Mouse (Mus musculus): ENCODE data around the gene Agpat3. TPM values are rescaled to one million over a fixed set of nuclear protein-coding genes. Genes with fewer than 3 reads are reported as not detected.

Gene Agpat3
- total and polyA plus RNA-seq, 2 experiments from 2014 or later, result 96.8 to 106 TPM

GRCm38 (mm10) chr10:78245225-78245547 is 107.1 kb downstream of the Agpat3 start:
- H3K4me3 ChIP-seq (ENCODE audit: low read depth, low read length), result peak overlapping the region; percentile 81
- peak overlapping the region; percentile 79 for H3K9ac ChIP-seq (replicated peaks; ENCODE audit: low read length, poor library complexity, severe bottlenecking)
- ATAC-seq (ENCODE audit: low FRiP score), result peak; percentile 61; the same call in 1 of the 2 replicates
- H3K9me3 ChIP-seq (ENCODE audit: low read length), result no peaks in the 10 kb centered on the region
- no peaks in the 10 kb centered on the region for H3K27me3 ChIP-seq (ENCODE audit: insufficient read depth, low read length)
- no peaks in the 10 kb centered on the region for H3K36me3 ChIP-seq (ENCODE audit: insufficient read depth, low read length)
- peak overlapping the region; percentile 88 for H3K4me2 ChIP-seq (ENCODE audit: low read depth, low read length, poor library complexity, severe bottlenecking)
- WGBS, result 8% methylated on average over 7 of the region's 7 CpGs
- no peaks in the 10 kb centered on the region; the same call in 1 of the 2 replicates for H3K4me1 ChIP-seq (ENCODE audit: insufficient read depth, low read length)
- no peak for TF ChIP-seq CTCF (IDR thresholded peaks at IDR 0.05)
- DNase-seq (ENCODE audit: low spot score), result peak; percentile 49
- peak overlapping the region; percentile 94 for H3K27ac ChIP-seq (ENCODE audit: low read depth, low read length)

DNA sequence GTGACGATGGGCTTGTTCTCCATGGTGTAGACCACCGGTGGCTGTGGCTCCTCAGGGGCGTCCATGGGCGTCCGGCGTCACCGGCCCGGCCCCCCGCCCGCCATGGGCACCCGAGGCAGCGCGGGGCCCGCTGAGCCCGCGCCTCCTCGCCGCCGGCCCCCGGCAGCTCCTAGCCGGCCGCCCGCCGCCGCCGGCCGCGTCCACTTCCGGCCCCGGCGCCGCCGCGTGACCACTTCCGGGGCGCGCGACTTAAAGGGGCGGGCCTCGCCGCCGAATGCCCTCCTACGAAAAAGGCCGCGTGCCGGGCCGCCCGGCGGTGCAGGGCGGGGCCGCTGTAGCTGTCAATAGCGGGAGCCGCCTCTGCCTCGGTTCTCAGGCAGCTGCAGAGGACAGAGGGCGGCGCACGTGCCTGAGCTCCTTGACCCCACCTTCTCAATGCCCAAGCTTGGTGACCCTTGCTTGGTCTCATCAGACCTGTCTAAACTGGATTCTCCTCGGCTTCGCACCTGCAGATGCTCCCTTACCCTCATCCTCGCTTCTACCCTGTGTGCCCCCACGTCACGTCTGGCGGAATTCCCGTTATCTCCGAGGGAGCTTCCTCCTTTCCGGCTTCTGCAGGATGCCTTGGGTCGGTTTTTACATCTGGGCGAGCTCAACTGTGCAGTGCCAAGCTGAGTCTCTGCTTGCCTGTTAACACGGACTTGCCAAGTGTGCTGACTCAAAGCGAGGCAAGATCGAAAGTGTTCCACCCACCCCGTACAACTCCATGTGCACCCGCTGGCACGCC is 107.7 kb downstream of the Agpat3 start, which contains the start of gene Trappc10:
Gene Trappc10, minus strand, starts transcription at position 204 of the 787 bp plus-strand sequence.
- TF ChIP-seq CTCF (IDR thresholded peaks at IDR 0.05), result no peak
- ATAC-seq (ENCODE audit: low FRiP score) (peak; percentile 94), DNase-seq (ENCODE audit: low spot score) (peak; percentile 87)
- Histone ChIP-seq H3K9me3 (ENCODE audit: low read length) (no peaks in the 10 kb centered on the region), H3K4me2 (ENCODE audit: low read depth, low read length, poor library complexity, severe bottlenecking) (peak within 1 kb of the TSS; percentile 88), H3K9ac (replicated peaks; ENCODE audit: low read length, poor library complexity, severe bottlenecking) (peak within 1 kb of the TSS; percentile 79), H3K36me3 (ENCODE audit: insufficient read depth, low read length) (no peaks in the 10 kb centered on the region), H3K4me1 (ENCODE audit: insufficient read depth, low read length) (no peaks in the 10 kb centered on the region; the same call in 1 of the 2 replicates), H3K27ac (ENCODE audit: low read depth, low read length) (peak within 1 kb of the TSS; percentile 94), H3K4me3 (ENCODE audit: low read depth, low read length) (peak within 1 kb of the TSS; percentile 81), H3K27me3 (ENCODE audit: insufficient read depth, low read length) (no peaks in the 10 kb centered on the region)
- WGBS, result under 1% methylated on average over 40 of the region's 74 CpGs

DNA sequence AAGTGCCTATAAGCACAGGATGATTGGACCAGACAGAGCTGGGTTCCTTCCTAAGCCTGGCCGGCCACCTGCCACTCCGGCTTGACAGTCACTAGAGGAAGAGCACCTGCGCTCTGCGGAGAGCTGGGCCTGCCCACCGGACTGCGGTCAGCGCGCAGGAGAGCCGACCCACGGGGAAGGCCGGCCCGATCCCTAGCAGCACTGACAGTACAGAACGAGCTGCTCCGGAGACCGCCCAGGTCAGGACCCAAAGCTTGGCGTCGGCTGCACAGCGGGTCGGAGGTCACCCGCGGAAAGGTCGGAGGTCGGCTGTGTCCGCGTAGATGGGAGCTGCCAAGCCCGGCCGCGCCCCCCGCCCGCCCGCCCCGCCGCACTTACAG is 108.2 kb downstream of the Agpat3 start:
- H3K36me3 ChIP-seq (ENCODE audit: insufficient read depth, low read length), result no peaks in the 10 kb centered on the region
- under 1% methylated on average over 24 of the region's 33 CpGs for WGBS
- H3K27me3 ChIP-seq (ENCODE audit: insufficient read depth, low read length), result no peaks in the 10 kb centered on the region
- peak overlapping the region; percentile 81 for H3K4me3 ChIP-seq (ENCODE audit: low read depth, low read length)
- H3K4me2 ChIP-seq (ENCODE audit: low read depth, low read length, poor library complexity, severe bottlenecking), result peak overlapping the region; percentile 88
- no peaks in the 10 kb centered on the region for H3K9me3 ChIP-seq (ENCODE audit: low read length)
- peak overlapping the region; percentile 94 for H3K27ac ChIP-seq (ENCODE audit: low read depth, low read length)
- DNase-seq (ENCODE audit: low spot score), result no peak
- no peak for TF ChIP-seq CTCF (IDR thresholded peaks at IDR 0.05)
- no peaks in the 10 kb centered on the region; the same call in 1 of the 2 replicates for H3K4me1 ChIP-seq (ENCODE audit: insufficient read depth, low read length)
- peak; percentile 44 for ATAC-seq (ENCODE audit: low FRiP score)
- peak overlapping the region; percentile 79 for H3K9ac ChIP-seq (replicated peaks; ENCODE audit: low read length, poor library complexity, severe bottlenecking)

- no peak overlapping the region for H3K9ac ChIP-seq (replicated peaks; ENCODE audit: low read length, poor library complexity, severe bottlenecking)
- H3K27me3 ChIP-seq (ENCODE audit: insufficient read depth, low read length), result no peaks in the 10 kb centered on the region
- H3K4me1 ChIP-seq (ENCODE audit: insufficient read depth, low read length), result no peaks in the 10 kb centered on the region; the same call in 1 of the 2 replicates
- H3K4me2 ChIP-seq (ENCODE audit: low read depth, low read length, poor library complexity, severe bottlenecking), result no peak overlapping the region
- H3K36me3 ChIP-seq (ENCODE audit: insufficient read depth, low read length), result no peaks in the 10 kb centered on the region
- H3K9me3 ChIP-seq (ENCODE audit: low read length), result no peaks in the 10 kb centered on the region
- WGBS, result 84% methylated on average over 6 of the region's 6 CpGs
- no peak overlapping the region for H3K4me3 ChIP-seq (ENCODE audit: low read depth, low read length)
- DNase-seq (ENCODE audit: low spot score), result no peak
- no peak for ATAC-seq (ENCODE audit: low FRiP score)
- no peak overlapping the region for H3K27ac ChIP-seq (ENCODE audit: low read depth, low read length)
- TF ChIP-seq CTCF (IDR thresholded peaks at IDR 0.05), result no peak
These were observed 113.4 kb downstream of the Agpat3 start for GRCm38 (mm10) chr10:78238926-78239325.

DNA sequence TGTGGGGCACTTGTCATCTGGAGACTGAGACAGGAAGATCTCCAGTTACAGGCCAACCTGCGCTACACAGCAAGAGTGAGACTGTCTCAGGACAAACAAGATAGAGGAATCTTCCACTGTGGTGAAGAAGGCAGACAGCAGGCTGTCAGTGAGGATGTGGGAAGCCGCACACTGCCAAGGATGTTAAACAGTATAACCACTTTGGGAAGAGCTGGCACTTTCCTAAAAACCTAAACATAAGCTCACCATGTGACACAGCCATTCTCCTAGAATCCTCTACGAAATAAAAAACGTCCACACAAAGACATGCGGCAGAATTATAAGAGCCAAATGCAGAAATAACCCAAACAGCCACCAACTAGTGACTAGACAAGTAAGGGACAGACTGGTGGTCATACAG is 114.0 kb downstream of the Agpat3 start:
- ATAC-seq (ENCODE audit: low FRiP score), result no peak
- whole genome bisulfite sequencing, result 94% methylated on average over 5 of the region's 5 CpGs

GRCm38 (mm10) chr10:78237809-78238208 is 114.5 kb downstream of the Agpat3 start:
- no peak overlapping the region for H3K9ac ChIP-seq (replicated peaks; ENCODE audit: low read length, poor library complexity, severe bottlenecking)
- ATAC-seq (ENCODE audit: low FRiP score) (no peak), DNase-seq (ENCODE audit: low spot score) (no peak)
- H3K27ac ChIP-seq (ENCODE audit: low read depth, low read length), result no peak overlapping the region
- no peak overlapping the region for H3K4me2 ChIP-seq (ENCODE audit: low read depth, low read length, poor library complexity, severe bottlenecking)
- no peak overlapping the region for H3K4me3 ChIP-seq (ENCODE audit: low read depth, low read length)
- H3K4me1 ChIP-seq (ENCODE audit: insufficient read depth, low read length), result no peaks in the 10 kb centered on the region; the same call in 1 of the 2 replicates
- WGBS, result 93% methylated on average over 6 of the region's 6 CpGs
- H3K27me3 ChIP-seq (ENCODE audit: insufficient read depth, low read length), result no peaks in the 10 kb centered on the region
- no peaks in the 10 kb centered on the region for H3K9me3 ChIP-seq (ENCODE audit: low read length)
- no peak for TF ChIP-seq CTCF (IDR thresholded peaks at IDR 0.05)
- H3K36me3 ChIP-seq (ENCODE audit: insufficient read depth, low read length), result no peaks in the 10 kb centered on the region

More for the DNA sequence above, 114.0 kb downstream of the Agpat3 start:
- Histone ChIP-seq H3K9me3 (ENCODE audit: low read length) (no peaks in the 10 kb centered on the region), H3K27ac (ENCODE audit: low read depth, low read length) (no peak overlapping the region), H3K4me3 (ENCODE audit: low read depth, low read length) (no peak overlapping the region), H3K36me3 (ENCODE audit: insufficient read depth, low read length) (no peaks in the 10 kb centered on the region), H3K9ac (replicated peaks; ENCODE audit: low read length, poor library complexity, severe bottlenecking) (no peak overlapping the region), H3K27me3 (ENCODE audit: insufficient read depth, low read length) (no peaks in the 10 kb centered on the region), H3K4me1 (ENCODE audit: insufficient read depth, low read length) (no peaks in the 10 kb centered on the region; the same call in 1 of the 2 replicates), H3K4me2 (ENCODE audit: low read depth, low read length, poor library complexity, severe bottlenecking) (no peak overlapping the region)
- no peak for DNase-seq (ENCODE audit: low spot score)
- TF ChIP-seq CTCF (IDR thresholded peaks at IDR 0.05), result no peak

Measured in midbrain, postnatal 0 days (tissue).